Mouse (Mus musculus) common myeloid progenitor, adult 5-6 weeks (primary cell): ENCODE measurements around the gene Dirc2. TPM values are rescaled to one million over a fixed set of nuclear protein-coding genes. Genes with fewer than 3 reads are reported as not detected.

Source experiments
- ATAC-seq: replicated peaks from 2 replicates; pipeline ENCODE4 v1.8.0; 2016; ENCODE audit warnings: low read depth, mild to moderate bottlenecking, moderate TSS enrichment, inconsistent platforms; ENCODE audit not compliant: poor library complexity, severe bottlenecking
- total RNA-seq: library from RNA; stranded (forward); fragments of 200-1000, 187-1606 nt; gene quantifications from 2 replicates; pipeline ENCODE4 v1.2.3, GENCODE M21; 2017

The Dirc2 gene
- total RNA-seq, 1 experiment from 2014 or later: 5.5 TPM

GRCm38 (mm10) chr16:35742251-35742937 lies 26.8 kb downstream of the Dirc2 start:
- ATAC-seq: peak; percentile 64

- ATAC-seq: no peak
These were observed 27.5 kb downstream of the Dirc2 start for GRCm38 (mm10) chr16:35741621-35742020.

DNA sequence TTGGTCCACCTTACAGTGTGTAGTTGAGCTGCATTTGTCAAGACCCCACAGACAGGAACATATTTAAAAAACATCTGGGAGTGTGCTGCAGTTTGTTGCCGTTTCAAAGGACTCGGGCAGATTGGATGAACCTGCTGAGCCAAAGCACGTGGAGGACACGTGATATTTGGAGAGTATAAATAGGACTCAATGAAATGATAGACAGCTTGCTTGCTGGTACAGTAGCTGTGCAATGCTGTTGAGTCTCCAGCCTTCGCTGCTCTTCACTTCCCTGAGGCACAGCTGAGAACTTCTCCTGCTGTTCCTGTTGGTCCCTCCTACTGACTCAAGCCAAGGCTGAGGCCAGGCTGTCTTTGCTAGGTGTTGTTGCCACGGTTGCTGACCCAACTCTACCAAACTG lies 28.2 kb downstream of the Dirc2 start:
- no peak for ATAC-seq

GRCm38 (mm10) chr16:35740357-35740756 lies 28.8 kb downstream of the Dirc2 start:
- no peak for ATAC-seq

- peak; percentile 80 for ATAC-seq
These were observed 29.6 kb downstream of the Dirc2 start for GRCm38 (mm10) chr16:35739548-35739947.

- ATAC-seq: no peak
These were observed 30.9 kb downstream of the Dirc2 start for GRCm38 (mm10) chr16:35738096-35738767.

DNA sequence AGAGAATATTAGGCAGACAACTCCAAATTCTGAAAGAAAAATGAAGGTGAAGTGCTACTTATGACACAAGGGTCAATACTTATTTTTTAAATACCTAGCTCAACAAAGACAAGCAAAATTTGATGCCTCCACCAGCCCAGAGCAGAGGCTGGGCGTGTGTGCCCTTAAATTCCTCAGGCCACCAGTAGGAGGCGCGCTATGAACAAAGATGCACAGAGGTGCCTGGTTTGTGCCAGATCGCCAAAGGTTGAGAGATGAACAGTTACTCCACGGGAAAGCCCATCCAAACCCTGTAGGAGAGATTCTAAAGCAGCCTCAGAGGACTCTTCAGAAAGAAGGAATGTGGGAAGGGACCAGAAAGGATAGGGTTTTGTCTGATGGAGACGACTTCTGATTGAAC lies 35.1 kb downstream of the Dirc2 start:
- peak; percentile 96 for ATAC-seq

DNA sequence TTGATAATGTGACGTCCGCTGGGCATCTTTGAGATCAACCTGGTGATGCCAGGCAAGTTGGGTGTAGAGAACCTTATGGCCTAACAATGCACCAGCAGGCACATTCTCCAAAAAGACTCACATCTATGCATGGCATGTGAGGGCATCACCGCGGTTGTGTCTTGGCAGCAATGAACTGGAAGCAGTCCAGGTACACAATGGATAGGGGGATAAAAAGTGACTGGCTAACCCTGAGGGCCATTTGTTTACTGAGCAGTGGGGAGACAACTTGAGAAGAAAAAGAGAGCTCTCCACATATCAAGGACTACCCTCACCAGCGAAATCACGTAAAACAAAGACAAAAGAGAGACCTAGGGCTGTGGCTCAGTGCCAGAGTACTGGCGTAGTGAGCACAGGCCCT lies 37.1 kb downstream of the Dirc2 start:
- no peak for ATAC-seq

GRCm38 (mm10) chr16:35729151-35729738 lies 39.9 kb downstream of the Dirc2 start:
- no peak for ATAC-seq

DNA sequence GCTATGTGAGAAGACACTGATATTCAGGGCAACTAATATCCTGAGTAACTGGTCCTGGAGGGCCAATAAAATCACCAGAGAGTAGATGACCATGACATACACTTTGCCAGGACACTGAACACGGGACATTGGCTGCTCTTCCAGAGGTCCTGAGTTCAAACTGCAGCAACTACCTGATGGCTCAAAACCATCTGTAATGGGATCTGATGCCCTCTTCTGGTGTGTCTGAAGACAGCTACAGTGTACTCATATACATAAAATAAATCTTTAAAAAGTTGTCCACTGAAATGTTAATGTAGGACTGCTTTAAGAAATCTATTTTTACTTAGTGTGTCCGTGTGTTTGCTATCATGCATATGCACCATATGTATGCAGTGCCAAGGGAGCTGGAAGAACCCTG lies 42.6 kb downstream of the Dirc2 start:
- ATAC-seq: no peak

DNA sequence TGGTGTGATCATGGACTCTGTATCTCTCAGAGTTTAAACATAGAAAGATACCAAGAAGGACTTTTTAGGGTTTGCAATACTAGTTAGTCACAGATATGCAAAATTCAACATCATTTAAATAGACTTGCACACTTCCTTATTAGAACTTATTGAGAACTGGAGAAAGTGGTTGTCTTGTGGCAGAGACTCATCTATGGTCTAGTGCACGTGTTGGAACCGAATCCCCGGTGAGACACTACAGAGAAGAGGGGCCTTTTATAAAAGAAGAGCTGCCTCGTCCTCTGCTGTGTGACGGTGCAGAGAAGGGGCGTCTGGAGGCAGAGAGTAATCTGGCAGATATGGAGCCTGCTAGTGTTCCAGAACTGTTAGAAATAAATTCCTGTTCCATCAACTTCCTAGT lies 44.6 kb downstream of the Dirc2 start:
- ATAC-seq: no peak

DNA sequence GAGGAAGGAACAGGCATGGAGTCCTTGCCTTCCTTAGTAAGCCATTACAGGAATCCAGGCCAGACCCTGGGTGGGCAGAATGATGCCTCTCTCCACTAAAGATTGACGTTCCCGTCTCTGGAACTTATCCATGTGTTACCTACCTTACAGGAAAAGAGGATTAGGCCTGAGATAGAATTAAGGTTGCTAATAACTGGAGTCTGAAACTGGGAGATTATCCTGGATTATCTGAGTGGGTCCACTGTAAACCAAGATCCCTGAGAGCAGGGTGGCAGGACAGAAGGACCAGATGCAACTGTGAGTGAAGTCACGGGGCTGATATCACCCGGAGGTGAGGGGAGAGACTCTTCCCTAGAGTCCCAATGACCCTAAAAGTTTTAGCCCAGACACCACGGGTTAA lies 51.4 kb downstream of the Dirc2 start:
- ATAC-seq: no peak

- ATAC-seq: no peak
These were observed 52.9 kb downstream of the Dirc2 start for GRCm38 (mm10) chr16:35716257-35716656.

- no peak for ATAC-seq
These were observed 53.4 kb downstream of the Dirc2 start for GRCm38 (mm10) chr16:35715771-35716170.

DNA sequence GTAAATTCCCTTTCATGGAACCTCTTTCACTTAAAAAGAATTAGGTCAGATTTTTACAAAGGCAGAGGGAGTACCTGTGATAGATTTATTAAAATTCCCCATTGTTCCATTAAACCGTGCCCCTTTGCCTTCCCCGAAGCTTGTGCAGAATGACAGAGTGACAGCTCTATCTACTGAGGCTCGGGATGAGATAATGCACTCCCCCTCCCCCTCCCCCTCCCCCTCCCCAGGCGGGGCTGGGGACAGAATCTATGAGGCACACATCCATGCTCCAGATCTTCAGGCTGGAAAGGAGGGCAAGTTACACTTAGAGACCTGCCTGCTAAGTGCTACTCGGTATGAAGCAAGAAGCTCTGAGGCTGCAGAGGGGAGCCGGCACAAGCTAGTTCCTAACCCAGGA lies 53.8 kb downstream of the Dirc2 start:
- ATAC-seq: no peak

GRCm38 (mm10) chr16:35714689-35715088 lies 54.5 kb downstream of the Dirc2 start:
- no peak for ATAC-seq

DNA sequence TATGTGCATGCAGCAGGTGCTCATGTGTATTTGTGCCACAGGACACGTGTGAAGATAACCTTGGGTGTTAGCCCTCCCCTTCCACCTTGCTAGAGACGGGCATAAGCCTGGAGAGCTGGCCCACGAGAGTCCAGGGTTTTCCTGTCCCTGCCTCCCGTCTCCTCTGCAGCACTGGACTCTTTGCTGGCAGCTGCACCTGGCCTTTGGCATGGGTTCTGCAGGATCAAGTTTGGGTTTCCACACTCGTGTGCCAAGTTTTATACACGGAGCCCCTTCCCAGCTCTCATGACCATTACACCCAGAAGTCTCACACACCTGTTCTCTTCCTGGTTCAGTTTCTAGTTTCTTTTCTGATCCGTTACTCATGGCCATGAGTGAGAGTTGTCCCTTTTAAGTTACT lies 55.5 kb downstream of the Dirc2 start:
- ATAC-seq: no peak

DNA sequence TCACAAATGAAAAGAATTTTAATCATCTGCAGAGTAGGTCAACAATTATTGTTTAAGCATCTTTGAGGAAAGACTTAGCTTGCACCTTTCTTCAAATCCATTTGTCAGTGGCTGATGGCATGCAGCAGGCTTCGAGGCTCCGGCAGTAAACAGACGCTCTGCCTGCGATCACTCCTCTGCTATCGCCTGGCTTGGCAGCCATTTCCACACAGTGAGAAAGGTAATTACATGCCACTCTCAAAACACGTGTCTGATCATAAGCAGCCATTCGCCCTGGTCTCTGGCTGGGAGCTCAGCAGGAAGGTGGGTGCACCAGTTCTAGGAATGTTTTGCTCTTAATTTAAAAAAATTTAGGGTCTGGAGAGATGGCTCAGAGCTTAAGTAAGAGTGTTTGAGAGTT lies 58.2 kb downstream of the Dirc2 start:
- ATAC-seq: no peak

- ATAC-seq: no peak
These were observed 62.2 kb downstream of the Dirc2 start for GRCm38 (mm10) chr16:35707004-35707403.

DNA sequence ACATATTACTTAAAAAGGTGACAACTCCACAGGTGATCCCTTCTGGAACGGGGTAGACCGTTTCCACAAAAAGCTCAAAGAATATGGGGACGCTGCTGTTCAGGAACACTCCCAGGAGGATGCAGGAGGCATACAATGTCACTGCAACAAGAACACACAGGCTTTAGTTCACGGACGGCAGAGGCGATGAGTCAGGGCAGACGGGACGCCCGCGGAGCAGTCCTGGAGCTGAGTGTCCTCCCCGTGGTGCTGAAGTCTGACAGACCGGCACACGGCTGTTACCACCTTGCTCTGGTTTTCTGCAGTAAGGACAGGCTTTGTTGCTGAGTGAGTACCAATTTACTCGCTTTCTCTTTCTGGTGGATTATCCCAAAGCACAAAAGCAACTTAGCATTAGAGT lies 64.4 kb downstream of the Dirc2 start:
- no peak for ATAC-seq
